Mouse (Mus musculus): ENCODE measurements around the gene Sec1.

DNA sequence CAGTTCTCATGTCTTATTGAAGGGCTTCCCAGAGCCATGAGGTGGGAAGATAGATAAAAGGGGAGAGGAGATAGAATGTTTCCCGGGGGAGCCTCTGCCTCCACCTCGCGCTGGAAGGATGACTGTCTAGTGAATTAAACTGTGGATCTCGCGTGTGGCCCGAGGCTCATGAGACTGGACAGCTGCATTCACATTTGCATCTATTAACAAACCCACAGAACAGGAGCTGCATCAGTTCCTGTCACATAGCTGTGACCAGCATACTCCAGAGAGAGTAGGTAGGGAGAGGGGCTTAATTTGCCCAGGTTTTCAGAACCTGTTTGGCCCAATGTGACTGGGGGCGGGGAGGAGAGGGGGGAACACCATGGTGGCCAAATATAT, 48.6 kb downstream of the Sec1 start:
- TF ChIP-seq CHD2 (IDR thresholded peaks at IDR 0.05; ENCODE audit: low read depth, low read length) (no peak), ZC3H11A (IDR thresholded peaks at IDR 0.05; ENCODE audit: borderline replicate concordance, low read depth, low read length) (no peak)
